Mouse (Mus musculus) layer of hippocampus, adult 2 months (tissue): ENCODE measurements around the gene Ankrd63. TPM values are rescaled to one million over a fixed set of nuclear protein-coding genes. Genes with fewer than 3 reads are reported as not detected.
A peak's percentile ranks its signal among the peaks of the same experiment; 100 is the strongest.

Source experiments
- DNase-seq, 2 experiments: peaks; one replicate each; pipeline ENCODE4 v3.0.0; 2022; ENCODE audit warnings: low spot score in 2 of 2
- H3K27ac ChIP-seq: fragments of 200-600 bp; 2 replicates; pipeline ENCODE4 v1.8.1; 2022
- H3K4me3 ChIP-seq: fragments of 200-600 bp; 2 replicates; pipeline ENCODE4 v1.8.1; 2022; ENCODE audit warnings: mild to moderate bottlenecking
- CTCF ChIP-seq: fragments of 200-600 bp; conservative IDR thresholded peaks from 2 replicates; pipeline ENCODE4 v1.8.1; 2022; ENCODE audit warnings: antibody characterized with exemption, mild to moderate bottlenecking, moderate library complexity
- total RNA-seq, 2 experiments: library from RNA; stranded (reverse); gene quantifications; 2 replicates each; pipeline ENCODE4 v1.2.3; 2021

Ankrd63 gene
- total RNA-seq, 2 experiments from 2014 or later: 14.8 to 15.5 TPM

DNA sequence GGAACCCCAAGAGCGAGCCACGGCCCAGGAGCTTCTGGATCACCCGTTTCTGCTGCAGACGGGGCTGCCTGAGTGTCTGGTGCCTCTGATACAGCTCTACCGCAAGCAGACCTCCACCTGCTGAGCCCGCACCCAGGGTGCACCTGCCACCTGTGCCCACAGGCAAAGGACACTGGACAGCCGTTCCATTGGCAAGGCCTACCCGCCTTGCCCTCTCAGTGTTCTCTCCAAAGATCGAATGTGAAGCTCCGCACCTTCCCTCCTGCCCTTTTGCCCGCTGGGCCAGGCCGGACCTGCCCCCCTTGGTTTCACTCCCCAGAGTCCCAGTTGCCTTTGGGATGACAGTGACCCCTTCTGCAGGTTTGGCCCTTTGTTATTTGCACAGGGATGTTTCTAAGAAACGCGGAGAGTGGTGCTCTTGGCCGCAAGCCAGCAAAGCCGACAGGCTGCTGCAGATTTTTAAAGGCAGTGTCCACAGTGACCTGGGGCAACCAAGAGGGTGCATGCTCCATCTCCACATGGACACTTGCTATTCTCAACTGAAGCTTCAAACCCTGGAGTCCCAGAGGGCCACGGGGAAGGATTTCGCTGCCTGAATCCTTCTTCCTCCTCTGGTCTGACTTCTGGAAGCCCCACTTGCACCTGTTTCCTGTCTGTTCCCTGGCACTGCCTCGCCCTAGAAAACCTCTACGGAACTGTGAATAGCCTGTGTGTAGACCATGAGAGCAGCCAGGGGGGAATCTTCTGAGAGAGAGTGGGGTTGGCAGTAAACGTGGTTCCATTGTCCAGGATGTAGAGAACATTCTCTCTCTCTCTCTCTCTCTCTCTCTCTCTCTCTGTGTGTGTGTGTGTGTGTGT lies 7.1 kb downstream of the Ankrd63 start:
- no peak for TF ChIP-seq CTCF
- no peak for DNase-seq
- Histone ChIP-seq H3K27ac (no peak overlapping the region), H3K4me3 (no peak overlapping the region)

DNA sequence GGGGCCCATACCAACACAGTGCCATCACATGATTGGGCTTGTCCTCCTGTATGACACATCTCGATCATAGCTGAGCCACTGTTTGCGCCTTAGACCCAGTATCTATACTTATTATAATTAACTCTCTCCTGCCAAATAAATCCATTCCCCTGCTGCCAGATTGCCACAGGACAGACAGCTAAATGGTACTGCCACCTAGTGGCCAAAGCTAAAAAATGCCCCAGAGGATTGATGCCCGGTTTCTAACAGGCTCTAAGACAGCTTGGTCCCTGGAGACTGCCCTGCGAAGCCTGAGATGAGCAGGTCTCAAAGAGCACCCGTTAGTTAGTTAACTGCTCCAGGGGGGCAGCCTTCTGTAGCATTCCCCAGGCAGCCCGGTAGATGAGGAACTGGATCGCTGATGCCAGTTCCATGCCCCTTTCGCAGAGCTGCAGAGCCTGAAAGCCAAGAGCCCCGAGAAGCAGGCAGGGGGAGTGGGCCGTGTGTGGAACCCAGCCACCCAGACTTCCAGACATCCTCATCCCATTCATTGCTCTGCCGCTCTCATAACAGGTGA lies 8.0 kb downstream of the Ankrd63 start:
- H3K27ac ChIP-seq: no peak overlapping the region
- TF ChIP-seq CTCF: peak; percentile 95
- H3K4me3 ChIP-seq: no peak overlapping the region
- peak; percentile 52 to 78 for DNase-seq

DNA sequence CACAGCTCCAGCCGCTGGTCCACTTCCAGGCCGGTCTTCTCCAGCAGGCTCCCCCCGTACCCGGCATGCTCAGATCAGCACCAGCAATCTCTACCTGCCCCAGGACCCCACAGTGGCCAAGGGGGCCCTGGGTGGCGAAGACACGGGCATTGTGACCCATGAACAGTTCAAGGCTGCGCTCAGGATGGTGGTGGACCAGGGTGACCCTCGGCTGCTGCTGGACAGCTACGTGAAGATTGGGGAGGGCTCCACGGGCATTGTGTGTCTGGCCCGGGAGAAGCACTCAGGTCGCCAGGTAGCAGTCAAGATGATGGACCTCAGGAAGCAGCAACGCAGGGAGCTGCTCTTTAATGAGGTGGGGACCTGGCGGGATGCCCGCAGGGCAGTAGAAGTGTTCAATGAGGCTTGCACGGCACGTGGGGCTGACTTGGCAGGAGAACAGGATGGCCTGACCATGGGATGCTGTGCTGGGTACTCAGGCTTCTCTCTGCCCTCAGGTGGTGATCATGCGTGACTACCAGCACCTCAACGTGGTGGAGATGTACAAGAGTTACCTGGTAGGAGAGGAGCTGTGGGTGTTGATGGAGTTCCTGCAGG lies 10.3 kb downstream of the Ankrd63 start:
- DNase-seq: no peak
- H3K4me3 ChIP-seq: no peak overlapping the region
- H3K27ac ChIP-seq: no peak overlapping the region
- no peak for TF ChIP-seq CTCF

DNA sequence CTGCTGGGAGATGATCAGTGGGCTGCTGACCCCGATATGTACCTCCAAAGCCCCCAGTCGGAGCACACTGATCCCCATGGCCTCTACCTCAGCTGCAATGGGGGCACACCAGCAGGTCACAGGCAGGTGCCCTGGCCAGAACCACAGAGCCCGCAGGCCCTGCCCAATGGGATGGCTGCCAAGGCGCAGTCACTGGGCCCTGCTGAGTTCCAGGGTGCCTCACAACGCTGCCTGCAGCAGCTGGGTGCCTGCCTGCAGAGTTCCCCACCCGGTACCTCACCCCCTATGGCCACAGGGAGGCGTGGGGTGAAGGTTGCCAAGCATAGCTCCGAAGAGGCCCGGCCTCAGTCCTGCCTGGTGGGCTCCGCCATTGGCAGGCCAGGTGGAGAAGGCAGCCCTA lies 13.9 kb downstream of the Ankrd63 start:
- Histone ChIP-seq H3K4me3 (no peak overlapping the region), H3K27ac (no peak overlapping the region)
- DNase-seq: no peak
- TF ChIP-seq CTCF: no peak

DNA sequence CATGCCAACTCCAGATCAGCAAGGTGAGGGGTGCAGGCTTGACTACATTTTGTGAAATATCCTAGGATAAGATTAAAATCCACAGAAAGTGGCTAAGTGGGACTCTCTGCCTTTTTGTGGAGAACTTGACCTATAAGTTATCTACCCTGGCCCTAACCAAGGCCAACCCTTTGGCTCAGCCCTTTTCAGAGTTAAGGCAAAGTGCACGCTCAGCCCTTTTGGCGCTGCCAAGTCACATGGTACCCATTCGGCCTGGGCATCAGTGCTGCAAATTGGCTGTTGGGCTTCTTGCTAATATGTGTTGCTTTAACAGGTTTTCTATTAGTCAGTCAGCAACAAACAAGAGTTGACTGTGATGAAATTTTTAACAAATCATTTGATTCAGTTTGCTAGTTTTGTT lies 16.0 kb downstream of the Ankrd63 start:
- H3K4me3 ChIP-seq: no peak overlapping the region
- TF ChIP-seq CTCF: no peak
- DNase-seq: no peak
- no peak overlapping the region for H3K27ac ChIP-seq

DNA sequence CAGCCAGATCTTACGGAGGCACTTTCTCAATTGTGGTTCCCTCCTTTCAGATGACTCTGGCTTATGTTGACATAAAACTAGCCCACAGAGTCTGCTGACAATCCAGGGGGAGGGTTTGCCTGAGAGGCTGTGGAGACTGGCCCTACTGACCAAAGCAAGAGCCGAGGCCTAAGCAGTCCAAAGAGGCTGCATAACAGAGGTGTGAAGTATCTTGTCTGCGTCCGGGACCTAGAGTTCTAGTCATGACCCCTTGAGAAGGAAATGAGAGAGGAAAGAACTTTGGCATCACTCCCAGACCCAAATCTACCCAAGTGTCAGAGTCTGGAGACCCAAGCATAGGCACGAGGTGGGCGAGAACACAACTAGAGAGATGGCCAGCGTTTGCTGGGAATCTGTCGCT lies 17.1 kb downstream of the Ankrd63 start:
- no peak for TF ChIP-seq CTCF
- Histone ChIP-seq H3K4me3 (no peak overlapping the region), H3K27ac (no peak overlapping the region)
- DNase-seq: no peak

DNA sequence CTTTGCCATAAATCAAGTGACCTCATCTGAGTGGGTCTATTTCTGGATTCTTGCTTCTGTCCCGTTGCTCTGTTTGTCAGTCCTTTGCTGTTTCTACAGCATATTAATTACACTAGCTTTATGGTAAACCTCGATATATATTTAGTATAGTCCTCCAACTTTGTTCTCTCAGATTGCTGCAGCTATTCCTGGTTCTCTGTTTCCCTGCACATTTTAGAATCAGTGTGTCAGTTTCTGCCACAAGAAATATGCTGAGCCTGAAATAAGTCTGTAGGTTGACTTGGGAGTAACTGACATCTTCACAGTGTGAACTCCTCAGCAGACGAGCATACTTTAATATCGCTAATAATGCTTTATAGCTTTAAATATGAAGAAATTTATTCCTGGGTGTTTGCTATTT lies 18.7 kb downstream of the Ankrd63 start:
- H3K27ac ChIP-seq: no peak overlapping the region
- no peak for TF ChIP-seq CTCF
- no peak overlapping the region for H3K4me3 ChIP-seq
- no peak for DNase-seq

DNA sequence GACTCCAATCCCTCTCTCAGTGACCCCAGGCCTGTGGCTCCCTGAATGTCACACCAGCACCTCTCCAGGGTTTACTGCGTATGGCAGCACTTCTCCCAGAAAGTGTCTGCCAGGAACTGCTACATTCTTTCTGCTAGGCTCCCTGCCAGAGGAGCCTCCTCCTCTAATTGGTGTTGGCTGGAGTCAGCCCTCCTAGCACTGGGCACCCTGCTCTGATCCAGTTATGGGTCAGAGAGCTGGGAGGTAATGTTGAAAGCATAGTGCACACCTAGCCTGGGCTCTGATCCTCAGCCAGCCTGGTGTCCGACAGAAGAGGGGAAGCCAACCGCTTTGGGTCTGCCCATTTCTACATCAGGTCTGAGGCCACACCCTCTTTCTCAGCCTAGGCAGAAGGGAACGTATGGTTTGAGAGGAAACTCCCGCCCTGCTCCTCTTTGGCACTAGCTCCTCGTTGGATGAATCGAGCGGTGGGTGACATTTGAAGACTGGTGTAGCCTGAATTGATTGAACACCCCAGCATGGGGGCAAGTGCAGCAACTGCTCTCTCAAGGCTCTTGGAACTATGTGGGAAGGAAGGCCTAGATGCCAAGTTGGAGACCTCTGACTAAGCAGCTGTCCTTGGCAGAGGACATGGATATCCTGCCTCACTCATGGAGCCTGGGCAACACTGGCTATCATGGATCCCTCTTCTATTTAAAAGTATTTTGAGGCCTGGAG lies 21.1 kb downstream of the Ankrd63 start:
- TF ChIP-seq CTCF: no peak

DNA sequence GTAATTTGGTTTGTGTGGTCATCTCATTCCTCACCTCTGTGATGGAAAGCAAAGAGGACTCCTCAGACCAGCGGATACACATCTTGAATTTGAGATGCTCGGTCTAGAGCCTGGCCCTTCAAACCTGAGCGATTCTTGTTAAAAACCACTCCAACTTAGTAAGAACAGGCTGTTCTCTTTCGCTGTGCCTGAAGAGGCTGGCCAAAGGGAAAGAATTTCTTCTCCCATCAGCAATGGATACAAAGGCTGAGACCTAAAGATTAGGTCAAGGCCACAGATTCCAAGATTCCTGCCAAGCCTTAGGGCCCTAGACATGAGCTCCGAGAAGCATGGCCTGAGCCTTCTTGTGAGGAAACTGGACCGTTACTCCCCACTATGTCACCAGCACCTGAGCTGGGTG lies 22.8 kb downstream of the Ankrd63 start:
- no peak overlapping the region for H3K27ac ChIP-seq
- DNase-seq: no peak
- no peak overlapping the region for H3K4me3 ChIP-seq
- TF ChIP-seq CTCF: no peak

More for the DNA sequence above, 21.1 kb downstream of the Ankrd63 start:
- H3K4me3 ChIP-seq: no peak overlapping the region
- DNase-seq: no peak
- H3K27ac ChIP-seq: no peak overlapping the region

DNA sequence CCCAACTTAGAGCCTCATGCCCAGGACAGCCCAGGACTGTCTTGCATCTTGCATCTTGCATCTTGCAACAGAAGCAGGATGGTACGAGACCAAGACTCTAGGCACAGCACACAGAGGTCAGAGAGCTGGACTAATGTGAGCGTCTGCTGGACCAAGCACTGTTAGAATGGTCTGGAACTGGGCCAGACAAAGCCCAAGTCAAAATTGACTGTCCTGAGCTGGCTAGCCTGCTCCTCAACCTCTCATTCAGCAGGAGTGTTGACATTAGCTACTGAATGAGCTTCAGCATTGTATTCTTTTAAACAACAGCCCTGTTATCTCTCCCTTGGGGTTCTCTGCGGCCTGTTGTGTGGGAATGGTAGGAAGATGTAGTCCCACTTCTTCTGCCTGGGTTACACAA lies 24.2 kb downstream of the Ankrd63 start:
- H3K4me3 ChIP-seq: no peak overlapping the region
- no peak overlapping the region for H3K27ac ChIP-seq
- no peak; the same call in 1 of the 2 replicates for TF ChIP-seq CTCF
- DNase-seq: no peak

DNA sequence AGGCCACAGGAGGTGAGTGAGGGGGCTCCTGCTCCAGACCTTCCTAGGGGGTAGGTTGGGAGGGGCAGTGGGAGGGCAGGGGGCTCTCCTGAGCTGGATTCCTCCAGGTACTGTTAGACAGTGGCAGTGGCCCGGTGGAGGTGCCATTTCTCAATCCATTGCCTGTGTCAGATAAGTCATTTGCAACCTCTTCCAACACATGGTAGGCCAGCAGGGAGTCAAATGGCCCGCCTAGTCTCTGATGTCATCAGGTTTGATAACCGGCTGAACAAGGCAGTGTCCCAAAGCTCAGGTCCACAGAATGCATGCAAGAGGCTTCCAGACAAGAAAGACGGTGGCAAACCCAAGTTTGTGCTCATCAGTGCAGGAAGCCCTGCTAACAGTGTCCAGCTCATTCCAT lies 25.9 kb downstream of the Ankrd63 start:
- no peak overlapping the region for H3K27ac ChIP-seq
- TF ChIP-seq CTCF: no peak
- H3K4me3 ChIP-seq: peak overlapping the region; percentile 67
- no peak for DNase-seq

DNA sequence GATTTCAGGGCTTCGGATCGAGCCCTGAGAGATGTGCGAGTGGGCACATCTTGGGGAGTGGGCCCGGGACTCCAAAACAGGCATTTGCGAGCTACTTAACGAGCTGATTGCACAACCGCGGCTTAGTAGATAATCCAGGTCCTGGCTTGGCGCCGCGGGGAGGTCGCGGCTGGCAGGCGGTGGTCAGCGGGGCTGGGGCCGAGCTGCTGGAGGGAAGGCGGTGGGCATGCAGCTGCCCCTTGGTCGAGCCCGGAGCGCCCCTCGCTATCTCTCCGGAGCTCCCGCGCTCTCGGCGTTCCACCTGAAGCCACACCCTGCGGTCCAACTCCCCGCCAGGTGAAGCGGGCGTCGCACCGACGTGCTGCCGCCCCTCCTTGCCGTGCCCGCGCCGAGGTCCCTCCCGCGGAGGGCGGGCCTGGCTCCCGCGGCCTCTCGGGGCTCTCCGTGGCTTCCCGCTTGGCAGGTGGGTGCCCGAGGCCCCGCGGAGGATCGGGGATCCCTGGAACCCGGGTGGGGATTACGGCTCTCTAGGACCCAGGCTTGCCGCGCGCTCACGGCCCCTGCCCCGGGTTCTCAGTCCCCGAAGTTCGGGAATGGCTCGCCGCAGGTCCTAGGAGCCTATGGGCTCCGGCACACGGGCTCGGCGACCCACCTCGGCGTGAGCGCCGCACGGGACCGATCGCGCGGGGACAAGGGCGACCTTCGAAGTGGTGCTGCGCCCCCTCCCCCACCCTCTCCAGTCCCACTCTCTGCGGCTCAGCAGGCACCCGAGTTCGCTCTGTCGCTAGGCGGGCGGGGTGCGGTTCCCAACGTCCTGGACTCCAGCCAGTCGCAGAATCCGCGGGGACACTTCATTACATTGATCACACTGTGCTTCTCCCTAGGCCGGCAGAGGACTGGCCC lies 26.7 kb downstream of the Ankrd63 start:
- Histone ChIP-seq H3K27ac (peak overlapping the region; percentile 19; the same call in 1 of the 2 replicates), H3K4me3 (peak overlapping the region; percentile 67)
- DNase-seq: peak in 1 of 2 experiments; percentile 37
- TF ChIP-seq CTCF: no peak

DNA sequence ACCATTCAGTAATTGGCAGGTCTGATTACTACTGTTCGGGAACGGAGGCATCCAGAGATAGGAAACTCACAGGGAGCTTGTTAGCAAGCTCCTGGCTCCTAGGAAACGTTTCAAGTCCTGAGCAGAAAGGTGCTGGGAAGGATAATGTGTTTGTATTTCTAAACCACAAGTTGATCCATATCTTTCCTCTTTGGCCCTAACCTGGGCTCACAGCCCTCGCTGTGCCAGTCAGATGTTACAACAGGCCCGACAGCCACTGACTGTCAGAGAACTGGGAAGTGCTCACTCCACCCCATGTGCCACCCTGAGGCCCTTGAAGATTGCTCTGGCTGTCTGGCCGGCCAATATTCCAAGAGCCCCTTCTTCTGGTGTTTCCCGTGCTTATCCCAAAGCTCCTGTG lies 29.3 kb downstream of the Ankrd63 start:
- Histone ChIP-seq H3K27ac (no peak overlapping the region), H3K4me3 (no peak overlapping the region)
- no peak for DNase-seq
- no peak for TF ChIP-seq CTCF
